Mouse (Mus musculus) small intestine, adult 2 months (tissue): ENCODE measurements around the gene Ehd3.

ENCODE experiments used
- CTCF ChIP-seq: fragments of 200-500 bp; IDR thresholded peaks from 2 replicates; pipeline ENCODE4 v1.5.1; 2012; ENCODE audit warnings: low read depth, mild to moderate bottlenecking, control low read depth, inconsistent platforms, low read length, moderate library complexity, mixed read lengths; ENCODE audit not compliant: insufficient replicate concordance, insufficient read length; ENCODE audit errors: extremely low read depth
- POLR2A ChIP-seq: fragments of 200-500 bp; IDR thresholded peaks from 2 replicates; pipeline ENCODE4 v1.6.1; 2012; ENCODE audit warnings: low read depth, mild to moderate bottlenecking, control low read depth, inconsistent platforms, low read length, moderate library complexity

- no peak for TF ChIP-seq CTCF
- TF ChIP-seq POLR2A = no peak
Measured at GRCm38 (mm10) chr17:73810801-73811200, 6.9 kb downstream of the Ehd3 start.
